Mouse (Mus musculus): ENCODE measurements at regions not wholly inside any gene's neighbourhood (a gene's known extent, or its start where the extent isn't known, plus 50 kb on each side); places are given as distances from the start of the nearest gene placed in this dataset.
A peak's percentile ranks its signal among the peaks of the same experiment; 100 is the strongest.

DNA sequence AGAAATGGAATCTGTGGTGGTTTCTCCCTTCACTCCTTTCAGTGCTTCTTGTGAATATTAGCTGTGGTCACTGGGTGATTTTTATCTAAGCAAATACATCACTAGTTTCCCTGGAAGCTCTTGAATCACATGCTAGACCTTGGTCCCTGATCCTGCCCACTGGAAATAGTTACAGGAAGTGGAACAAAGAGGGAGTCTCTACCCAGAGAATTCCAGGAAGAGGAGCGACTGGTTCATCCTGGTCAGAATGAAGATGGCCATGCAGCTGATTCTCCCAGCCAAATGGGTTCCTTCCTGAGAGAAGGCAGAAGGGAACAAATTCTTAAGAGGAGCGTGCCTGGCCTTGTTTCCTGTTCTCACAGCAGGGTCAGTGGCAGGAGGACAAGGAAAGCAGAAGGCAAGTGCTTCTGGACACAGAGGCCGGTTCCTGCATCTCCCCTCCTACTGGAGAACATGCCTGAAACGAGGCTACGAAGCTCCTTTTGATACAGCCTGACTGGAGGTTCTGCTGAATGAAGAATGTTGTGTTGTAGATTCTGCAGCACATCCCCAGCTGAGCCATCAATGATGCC is 264.8 kb upstream of the Sdk2 start:
- no peak for DNase-seq (ENCODE audit: low read depth, low spot score)

DNA sequence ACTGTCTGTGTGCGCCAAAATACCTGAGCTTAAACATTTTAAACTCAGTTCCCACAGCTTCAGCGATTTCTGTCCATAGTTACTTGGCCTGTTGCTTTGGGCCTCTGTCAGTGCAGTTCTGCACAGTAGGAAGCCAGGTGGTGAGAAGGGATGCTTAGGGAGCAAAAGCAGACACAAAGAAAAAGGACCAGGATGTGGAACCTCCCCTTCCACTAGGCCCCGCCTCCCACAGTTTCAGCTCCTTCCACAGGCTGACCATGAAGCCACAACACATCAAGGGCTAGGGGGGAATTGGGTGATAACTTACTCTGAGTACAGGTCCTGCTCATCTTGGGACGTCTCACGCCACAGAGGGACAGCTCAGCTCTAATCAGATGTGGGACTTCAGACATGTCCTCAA is 263.5 kb upstream of the Sdk2 start:
- no peak for DNase-seq (ENCODE audit: low read depth, low spot score)

DNA sequence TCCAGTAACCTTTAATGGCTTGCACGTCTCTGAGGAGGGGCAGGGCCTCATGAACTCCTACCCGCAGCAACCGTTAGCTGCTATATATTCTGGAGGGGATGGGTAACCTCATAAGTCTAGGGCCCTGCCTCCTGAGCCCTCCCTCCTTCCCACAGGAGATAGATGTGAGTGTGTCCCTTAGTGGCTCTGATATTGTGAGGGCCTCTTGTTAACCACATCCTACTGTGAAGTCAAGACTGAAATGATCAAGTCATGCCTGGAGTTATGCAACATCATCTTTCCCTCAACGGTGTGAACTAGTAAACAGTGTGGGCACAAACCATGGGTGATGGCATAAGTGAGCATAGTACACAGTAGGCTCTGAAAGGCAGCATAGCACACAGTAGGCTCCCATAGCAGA is 255.8 kb upstream of the Sdk2 start:
- no peak for DNase-seq (ENCODE audit: low read depth, low spot score)

DNA sequence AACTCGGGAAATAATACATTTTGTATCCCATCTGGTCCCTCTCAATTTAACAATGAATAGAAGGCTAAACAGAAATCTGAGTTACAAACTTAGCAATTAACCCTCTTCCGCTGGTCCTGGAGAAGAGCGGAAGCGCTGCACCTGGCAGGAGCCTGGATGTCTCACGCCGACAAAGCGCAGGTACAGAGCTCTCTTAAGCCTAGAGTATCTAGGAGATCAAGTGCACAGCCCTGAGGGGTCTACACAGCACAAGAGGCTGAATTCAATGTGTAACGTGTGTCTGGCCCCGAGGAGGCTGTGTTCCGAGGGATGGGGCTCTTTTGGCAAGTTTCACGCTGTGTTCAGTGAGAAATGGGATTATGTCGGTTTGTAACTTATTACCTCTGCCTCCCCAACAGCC is 255.1 kb upstream of the Sdk2 start:
- DNase-seq (ENCODE audit: low read depth, low spot score), result no peak

DNA sequence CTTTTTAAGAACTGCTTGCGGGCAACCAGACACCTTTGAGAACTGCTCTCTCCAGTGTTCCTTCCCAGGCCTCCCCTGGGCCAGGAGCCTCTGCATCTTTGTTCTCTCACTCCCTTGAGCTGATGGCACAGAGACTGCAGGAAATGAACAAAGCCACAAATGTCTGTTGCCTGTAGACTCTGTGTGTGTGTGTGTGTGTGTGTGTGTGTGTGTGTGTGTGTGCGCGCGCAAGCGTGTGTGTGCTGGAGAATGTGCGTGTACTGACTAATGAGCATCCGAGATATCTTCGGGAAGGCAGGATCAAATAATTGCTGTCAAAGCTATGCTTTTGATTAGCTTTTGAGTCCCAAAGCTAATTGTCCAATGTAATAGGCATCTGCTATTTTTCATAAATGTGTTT is 254.7 kb upstream of the Sdk2 start:
- no peak for DNase-seq (ENCODE audit: low read depth, low spot score)

DNA sequence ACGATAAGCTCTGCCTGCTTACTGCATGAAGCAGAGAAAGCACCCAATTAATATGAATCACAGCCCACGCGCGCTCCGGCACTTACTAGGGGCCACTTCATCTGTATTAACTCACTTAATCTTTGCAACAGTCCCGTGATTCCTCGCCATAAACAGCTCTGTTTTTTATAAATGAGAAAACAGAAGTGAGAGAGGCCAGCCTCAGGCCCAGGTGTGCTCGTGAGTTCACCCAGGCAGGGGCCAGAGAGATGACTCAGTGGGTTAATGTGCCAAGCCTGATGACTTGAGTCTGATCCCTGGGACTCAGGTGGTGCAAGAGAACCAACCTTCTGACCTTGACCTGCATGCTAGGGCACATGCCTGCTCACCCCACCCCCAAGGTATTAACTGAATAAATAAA is 248.4 kb upstream of the Sdk2 start:
- DNase-seq (ENCODE audit: low read depth, low spot score), result peak; percentile 79

DNA sequence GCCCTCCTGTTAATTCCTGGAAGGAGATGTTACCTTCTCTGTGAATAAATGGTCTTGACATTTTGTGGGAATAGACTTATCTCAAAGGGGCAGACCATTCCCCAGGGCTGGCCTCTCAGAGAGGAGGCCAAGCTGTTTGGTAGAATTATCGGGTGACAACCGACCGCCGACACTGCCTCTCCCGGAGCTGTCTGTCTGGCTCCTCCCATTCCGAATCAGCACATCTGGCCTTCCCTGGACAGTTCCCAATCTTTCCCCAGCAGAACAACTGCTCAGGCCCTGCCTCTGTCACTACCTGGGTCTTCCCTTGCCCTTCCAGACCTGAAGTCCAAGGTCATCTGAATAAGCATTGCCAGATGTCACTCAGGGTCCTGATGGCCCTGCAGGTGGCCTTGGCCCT is 246.8 kb upstream of the Sdk2 start:
- DNase-seq (ENCODE audit: low read depth, low spot score), result no peak

DNA sequence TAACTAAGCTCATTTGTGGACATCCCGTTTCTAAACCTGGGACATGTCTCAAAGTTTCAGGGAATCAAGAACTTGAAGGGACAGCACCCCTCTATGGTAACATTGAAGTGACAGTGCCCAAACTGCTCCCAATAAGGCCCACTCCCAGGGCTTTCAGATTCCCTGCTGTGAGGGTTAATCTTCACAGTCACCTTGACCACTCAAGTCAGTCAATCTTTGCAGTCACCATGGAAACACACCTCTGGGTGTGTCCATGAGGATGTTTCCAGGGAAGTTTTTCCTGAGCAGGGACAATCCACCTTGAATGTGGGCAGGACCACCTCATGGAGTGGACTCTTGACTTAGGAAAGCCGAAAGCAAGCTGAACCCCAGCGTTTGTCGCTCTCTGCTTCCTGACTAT is 244.8 kb upstream of the Sdk2 start:
- DNase-seq (ENCODE audit: low read depth, low spot score), result no peak

DNA sequence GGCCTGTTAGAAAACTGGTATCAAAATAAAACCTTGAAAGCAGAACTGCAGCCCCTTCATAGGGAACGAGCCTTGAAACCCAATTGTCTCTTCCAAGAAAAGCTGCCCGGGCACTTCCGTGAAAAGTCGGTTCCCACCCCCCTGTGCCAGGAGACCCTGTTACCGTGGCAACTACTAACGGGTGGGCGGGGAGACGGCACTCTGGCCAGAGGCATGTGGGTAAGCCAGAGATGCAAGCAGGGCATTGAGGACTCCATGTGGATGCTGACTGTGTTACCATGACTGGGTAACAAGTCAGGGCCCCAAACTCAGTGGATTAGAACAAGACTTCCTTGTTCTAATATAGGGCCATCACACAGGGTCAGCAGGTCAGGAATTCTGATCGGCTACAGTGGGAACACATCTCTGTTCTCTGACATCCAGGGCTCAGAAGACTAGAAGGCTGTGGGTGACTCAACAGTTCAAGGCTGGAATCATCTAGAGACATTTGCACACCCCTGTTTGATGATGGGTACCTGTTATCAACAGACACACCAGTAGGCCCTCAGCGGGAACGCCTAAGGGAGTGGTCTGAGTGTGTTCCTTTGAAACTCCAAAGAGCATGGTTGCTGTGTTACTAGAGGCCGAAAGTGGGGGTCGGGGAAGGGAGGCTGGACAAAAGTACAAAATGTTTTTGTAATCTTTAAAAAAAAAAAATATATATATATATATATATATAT is 236.9 kb upstream of the Sdk2 start:
- DNase-seq (ENCODE audit: low read depth, low spot score), result no peak

DNA sequence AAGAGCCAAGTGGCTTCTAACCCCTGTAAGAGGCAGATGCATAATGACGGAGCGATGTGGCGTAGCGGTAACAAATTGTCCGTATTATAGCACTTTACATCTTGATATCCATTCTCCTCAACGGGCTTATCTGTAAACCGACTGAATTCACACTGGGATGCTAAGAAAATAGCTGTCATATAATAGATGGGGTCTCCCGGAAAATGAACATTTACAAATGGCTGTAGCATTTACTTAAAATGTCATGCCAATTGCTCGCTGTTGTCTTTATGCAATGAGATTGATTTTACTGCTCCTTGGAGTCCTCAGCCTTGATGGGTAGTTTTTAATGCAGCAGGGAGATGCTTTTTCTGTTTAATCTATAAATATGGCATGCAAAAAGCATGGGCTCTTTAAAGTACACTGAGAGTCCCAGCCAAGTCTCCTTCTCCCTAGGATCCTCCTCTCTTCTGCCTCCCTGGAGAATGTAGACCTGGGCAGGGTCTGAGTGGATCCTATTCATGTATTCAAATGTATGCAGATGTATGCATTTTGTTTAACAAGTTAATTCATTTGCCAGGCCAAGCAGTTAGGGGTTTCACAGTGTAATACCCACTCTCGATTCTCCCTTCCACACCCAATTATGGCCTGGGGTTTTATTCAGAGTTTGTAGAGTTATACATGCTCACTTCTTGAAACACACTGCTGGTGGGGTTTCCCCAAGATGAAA is 233.9 kb upstream of the Sdk2 start:
- no peak for DNase-seq (ENCODE audit: low read depth, low spot score)

DNA sequence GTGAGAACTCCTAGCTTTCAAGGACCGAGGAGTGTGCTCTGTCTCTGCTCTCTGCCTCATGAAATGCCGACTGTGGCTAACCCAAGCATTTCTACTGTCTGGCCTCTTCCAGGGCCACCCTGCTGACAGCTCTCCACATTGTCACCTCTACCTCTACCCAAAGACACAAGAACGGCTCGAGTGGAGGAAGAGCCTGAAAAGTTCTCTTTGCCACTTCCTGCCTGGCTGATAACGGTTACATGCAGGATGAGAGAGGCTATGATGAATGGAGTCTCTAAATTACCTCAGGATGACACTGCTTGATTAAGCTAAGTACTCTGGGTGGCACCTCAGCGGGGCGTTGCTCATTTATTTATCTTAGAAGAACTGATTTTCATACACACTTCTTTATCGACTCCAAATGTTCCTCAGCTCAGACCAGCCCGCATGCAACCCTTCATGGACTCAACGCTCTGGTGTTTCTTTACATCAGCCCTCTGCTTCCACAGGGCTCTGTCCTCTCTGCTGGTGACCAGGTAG is 230.0 kb upstream of the Sdk2 start:
- DNase-seq (ENCODE audit: low read depth, low spot score), result no peak

DNA sequence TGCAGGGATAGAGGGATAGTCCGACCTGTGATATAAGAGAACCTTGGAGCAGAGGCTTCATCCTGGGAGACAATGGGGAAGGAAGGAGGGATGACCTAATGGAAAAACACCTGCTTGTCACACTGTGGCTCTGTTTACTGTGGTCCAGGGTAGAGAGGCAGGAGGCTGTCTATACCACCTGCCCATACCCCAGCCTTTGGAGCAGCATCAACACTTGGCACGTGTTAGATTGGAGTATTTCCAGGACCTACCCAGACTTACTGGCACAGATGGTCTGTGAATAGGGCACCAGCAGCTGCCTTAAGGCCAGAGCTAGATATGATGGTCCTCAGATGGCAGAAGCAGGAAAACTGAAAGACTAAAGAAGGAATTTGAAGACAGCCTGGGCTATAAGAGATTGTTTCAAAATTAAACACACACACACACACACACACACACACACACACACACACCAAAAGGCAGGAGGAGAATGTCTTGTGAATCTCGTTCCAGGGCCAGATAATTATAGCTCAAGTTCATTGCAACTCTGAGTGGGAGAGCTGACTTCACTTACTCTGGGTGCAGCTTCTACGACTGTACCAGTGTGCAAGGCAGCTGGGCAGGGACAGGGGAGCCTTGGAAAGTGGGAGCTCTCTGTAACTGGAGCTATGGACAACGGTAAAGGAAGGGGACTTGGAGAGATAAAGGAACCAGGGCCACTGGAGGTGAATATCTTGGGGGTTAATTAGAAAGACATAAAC is 227.8 kb upstream of the Sdk2 start:
- no peak for DNase-seq (ENCODE audit: low read depth, low spot score)

DNA sequence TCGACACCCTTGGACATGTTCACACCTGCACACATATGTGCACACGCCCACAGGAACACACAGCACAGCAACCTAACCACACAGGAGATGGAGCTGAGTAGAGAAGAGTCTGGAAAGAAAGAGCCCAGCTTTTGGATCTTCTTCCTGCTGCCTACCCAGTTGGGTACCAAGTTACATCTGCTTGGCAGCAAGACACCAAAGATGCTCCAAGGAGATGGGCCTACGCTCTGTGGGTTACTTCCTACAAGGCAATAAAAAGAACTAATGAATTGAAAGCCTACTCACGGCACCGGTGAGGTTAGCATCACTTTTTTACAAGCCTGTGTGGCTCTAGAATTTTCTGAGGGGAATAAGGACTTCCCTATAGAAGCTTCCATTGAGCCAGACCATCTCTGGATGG is 224.4 kb upstream of the Sdk2 start:
- no peak for DNase-seq (ENCODE audit: low read depth, low spot score)

DNA sequence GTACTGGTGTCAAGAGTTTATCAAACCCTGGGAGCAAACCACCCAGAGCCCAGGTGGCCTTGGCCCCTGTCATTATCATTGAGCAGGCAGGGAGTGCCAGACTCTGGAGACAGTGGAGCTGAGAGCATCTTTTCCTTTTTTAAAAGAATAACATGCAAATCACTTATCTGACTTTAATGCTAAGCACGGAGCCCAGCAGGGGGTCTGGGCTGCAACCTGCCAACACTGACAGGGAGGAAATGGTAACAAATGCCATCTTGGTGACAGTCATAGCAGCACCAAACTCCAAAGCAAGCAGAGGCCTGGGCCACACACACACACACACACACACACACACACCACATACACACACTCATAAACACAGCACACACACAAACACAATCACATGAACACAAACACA is 223.1 kb upstream of the Sdk2 start:
- DNase-seq (ENCODE audit: low read depth, low spot score), result no peak

DNA sequence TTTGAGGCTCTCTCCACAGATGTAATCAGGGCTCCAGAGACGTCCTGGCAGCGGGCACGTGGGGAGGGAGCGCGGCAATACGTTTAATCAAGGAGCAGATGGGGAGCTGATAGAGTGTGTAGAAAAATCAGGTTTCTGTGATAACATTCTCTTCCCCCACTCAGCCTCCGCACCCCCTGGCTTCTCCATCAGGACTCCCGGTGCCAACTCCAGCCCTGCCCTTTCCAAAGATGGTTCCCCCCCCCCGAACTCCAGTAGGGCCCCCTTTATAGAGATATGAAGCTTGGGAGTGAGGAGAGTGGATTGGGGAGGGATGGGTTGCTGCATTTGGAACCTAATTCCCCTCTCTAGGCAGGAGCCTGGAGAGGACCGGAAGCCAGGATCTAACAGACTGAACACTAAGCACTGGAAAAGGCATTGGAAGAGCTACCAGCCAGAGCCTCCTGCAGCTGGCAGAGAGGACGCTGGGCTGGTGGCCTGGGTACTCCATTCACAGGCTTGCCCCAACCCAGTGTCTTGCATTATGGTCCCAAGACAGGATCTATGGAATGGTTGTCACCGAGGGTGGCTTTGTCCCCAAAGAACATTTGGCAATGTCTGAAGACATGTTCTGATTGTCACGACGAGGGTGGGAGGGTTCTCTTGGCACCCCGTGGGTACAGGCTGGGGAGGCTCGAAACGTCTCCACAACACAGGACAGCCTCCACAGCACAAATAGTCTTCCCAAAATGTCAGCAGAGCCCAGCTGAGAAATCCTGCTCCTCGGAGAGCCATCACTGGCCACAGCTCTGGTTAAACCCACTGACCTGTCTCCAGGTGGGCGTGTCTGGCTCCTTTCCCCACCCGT is 218.2 kb upstream of the Sdk2 start:
- no peak for DNase-seq (ENCODE audit: low read depth, low spot score)

DNA sequence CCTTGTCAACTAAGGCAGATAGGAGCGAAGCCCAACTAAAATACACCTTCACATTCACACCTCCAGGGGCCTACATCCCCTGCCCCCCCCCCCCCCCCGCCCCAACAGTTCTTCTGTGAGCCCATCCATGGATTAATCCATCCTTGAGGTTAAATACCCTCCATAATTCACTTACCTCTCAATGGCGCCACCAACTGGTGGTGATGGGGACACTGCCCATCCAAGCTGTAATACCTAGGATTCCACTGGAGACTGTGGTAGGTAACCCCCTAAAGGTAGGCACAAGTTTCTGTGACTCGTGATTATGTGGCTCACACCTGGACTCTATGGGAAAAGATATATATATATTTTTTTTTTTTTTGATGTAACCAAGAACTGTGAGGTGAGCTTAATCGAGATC is 216.4 kb upstream of the Sdk2 start:
- peak; percentile 36 for DNase-seq (ENCODE audit: low read depth, low spot score)

DNA sequence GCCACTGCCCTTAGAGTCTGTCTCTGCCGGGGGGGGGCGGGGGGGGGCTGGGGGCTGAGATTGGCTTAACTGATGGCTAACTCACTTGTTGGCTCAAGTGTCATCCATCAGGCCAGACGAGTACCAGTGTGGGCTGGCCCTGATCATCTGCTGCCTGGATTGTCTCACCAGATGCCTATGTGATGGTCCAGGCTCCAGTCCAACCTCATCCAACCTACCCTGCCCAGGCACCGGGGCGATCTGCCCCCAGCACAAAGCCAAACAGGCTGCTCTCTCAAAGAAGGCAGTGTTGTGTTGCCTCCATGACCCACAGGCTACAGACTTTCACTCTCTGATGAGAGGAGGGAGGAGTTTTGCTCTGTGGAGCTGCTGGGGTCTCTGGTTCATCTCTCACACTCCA is 215.7 kb upstream of the Sdk2 start:
- no peak for DNase-seq (ENCODE audit: low read depth, low spot score)

DNA sequence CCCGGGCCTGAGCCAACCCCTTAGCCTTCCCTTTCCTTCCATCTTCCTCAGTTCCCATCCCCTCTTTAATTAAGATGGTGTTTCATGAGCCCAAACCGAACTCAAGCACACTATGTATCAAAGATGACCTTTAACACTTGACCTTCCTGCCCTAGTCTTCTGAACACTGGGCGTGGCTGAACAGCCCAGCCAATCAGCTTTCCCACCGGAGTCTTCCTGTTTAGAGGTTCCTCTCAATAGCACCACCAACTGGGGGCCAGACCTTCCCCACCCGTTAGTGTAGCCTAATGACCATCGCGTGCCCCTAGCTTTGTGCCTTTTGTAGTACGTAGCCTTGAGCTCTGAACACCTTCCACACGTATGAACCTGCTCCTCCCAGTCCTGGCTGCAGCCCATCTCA is 215.0 kb upstream of the Sdk2 start:
- no peak for DNase-seq (ENCODE audit: low read depth, low spot score)

DNA sequence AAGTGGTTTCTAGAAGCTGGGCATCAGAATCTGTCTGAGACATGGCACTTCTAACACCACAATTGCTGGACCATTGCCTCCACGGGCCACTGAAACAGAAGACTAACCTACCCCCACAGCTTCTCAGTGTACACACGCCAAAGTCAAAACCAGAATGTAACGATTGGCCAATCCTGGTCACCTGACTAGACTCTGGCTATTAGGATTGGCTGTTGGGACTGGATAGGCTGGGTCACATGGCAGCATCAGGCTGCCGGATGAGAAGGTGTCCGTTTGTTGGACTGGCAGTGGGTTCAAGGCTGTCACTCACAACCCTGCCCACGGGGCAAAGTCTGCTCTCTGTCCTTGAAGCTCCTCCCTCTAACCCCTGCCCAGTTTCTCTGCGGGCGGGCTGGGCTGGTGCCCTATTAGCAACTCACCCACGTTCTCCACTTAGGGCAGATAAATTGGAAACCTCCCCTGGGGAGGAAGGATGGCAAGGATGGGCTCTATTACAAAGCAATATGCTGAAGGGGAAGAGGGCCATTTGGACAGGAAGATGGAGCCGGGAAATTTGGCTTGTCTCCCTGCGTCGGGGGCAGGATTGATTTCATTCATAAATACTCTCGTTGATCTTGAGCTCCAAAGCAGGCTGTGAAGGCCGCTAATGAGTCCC is 214.3 kb upstream of the Sdk2 start:
- DNase-seq (ENCODE audit: low read depth, low spot score), result no peak

DNA sequence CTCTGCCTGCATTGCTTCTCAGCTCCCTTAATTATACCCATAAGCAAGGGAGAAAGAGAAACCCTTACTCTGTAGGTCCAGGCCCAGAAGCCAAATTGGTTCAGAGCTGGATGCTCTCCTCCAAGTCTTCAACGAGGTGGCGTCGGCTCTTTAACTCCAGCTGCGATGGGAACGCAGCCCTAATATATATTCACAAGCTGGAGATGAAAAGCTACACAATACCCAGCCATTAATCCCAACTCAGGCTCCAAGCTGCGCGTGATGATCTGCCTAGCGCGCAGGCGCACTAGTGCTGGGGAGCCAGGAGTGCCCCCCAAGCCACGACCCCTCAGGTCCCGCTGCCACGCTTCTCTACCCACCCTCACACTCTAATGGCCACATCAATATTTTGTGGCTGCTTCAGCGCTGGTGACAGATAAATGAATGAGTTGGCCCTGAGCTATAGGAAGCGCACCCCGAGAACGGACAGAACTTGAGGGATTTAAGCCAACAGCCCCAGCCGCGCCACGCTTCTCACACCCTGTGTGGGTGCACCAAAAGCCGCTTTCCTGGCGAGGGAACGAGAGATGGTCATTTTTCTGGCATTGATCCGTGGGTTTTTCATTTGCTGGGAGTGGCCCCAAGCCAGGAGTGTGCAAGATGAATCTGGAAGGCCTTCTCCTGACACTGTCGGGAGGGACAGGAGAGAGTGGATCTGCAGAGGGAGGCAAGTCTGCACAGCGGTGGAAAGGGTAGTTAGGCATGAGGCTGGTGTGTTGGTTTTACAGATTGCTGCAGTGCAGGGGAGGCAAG is 210.9 kb upstream of the Sdk2 start:
- DNase-seq (ENCODE audit: low read depth, low spot score), result no peak
